Mouse (Mus musculus) heart, postnatal 0 days (tissue): ENCODE results near the gene Clp1.

Experiments
- CTCF ChIP-seq: IDR thresholded peaks from 2 replicates; pipeline ENCODE4 v1.5.1; 2016; ENCODE audit warnings: antibody characterized with exemption, control low read depth, low read depth
- EP300 ChIP-seq: IDR thresholded peaks from 2 replicates; pipeline ENCODE4 v1.6.1; 2016; ENCODE audit warnings: antibody characterized with exemption, low read depth

DNA sequence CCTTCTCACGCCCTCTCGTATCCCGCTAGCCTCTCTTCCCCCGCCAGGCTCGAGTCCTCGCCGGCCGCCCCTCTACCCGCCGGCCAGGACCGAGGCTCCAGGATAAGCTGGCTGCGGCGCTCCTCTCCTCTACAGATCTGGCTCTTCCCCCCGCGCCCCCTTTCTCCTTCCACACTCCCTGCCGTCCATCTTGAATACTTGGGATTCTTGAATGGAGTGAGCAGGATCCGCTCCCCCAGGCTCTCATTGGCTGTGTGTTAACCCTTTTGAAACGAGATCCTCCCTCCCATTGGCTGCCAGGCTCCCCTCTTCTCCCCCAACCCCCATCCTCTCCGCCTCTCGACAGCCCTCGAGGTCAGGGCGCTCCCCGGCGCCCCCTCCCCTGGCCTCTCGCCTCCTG, 16.4 kb upstream of the Clp1 start, which contains the start of gene Gm19426:
- TF ChIP-seq CTCF (no peak), EP300 (no peak)
